Mouse (Mus musculus) lung, embryonic 14.5 days (tissue): ENCODE data around the gene Ifi27. TPM values are rescaled to one million over a fixed set of nuclear protein-coding genes. Genes with fewer than 3 reads are reported as not detected.

Source experiments
- ATAC-seq: fragments of 200-750 bp; cut with Nextera tagmentation; 2 replicates; pipeline ENCODE4 v1.8.0; 2017; ENCODE audit warnings: mild to moderate bottlenecking, moderate TSS enrichment, moderate library complexity; ENCODE audit not compliant: insufficient read depth
- DNase-seq: peaks from one replicate; pipeline ENCODE4 v3.0.0-alpha.2; 2015
- H3K27ac ChIP-seq: fragments of 300-500 bp; sonication (generic); 2 replicates; pipeline ENCODE4 v1.5.1; 2014; ENCODE audit warnings: low read depth, mild to moderate bottlenecking, moderate library complexity
- H3K27me3 ChIP-seq: fragments of 300-500 bp; sonication (generic); 2 replicates; pipeline ENCODE4 v1.6.1; 2014; ENCODE audit warnings: low read length, control low read depth; ENCODE audit not compliant: insufficient read depth
- H3K36me3 ChIP-seq: fragments of 300-500 bp; sonication (generic); 2 replicates; pipeline ENCODE4 v1.6.1; 2014; ENCODE audit warnings: control low read depth; ENCODE audit not compliant: insufficient read depth
- H3K4me1 ChIP-seq: fragments of 300-500 bp; sonication (generic); 2 replicates; pipeline ENCODE4 v1.6.1; 2014; ENCODE audit warnings: antibody characterized with exemption, control low read depth; ENCODE audit not compliant: insufficient read depth
- H3K4me2 ChIP-seq: fragments of 300-500 bp; sonication (generic); 2 replicates; pipeline ENCODE4 v1.6.1; 2014; ENCODE audit warnings: mild to moderate bottlenecking
- H3K4me3 ChIP-seq: fragments of 300-500 bp; sonication (generic); 2 replicates; pipeline ENCODE4 v1.5.1; 2014; ENCODE audit warnings: low read depth, low read length
- H3K9ac ChIP-seq: fragments of 300-500 bp; sonication (generic); 2 replicates; pipeline ENCODE4 v1.6.1; 2014
- H3K9me3 ChIP-seq: fragments of 300-500 bp; sonication (generic); 2 replicates; pipeline ENCODE4 v1.6.1; 2016; ENCODE audit warnings: low read depth, low read length, control low read depth
- CTCF ChIP-seq: IDR thresholded peaks from 2 replicates; pipeline ENCODE4 v1.5.1; 2016; ENCODE audit warnings: antibody characterized with exemption, low read depth
- WGBS: fragments of 180-500 bp; shearing (Covaris S2); extraction: QIAGEN DNeasy Blood & Tissue Kit; methylation state at CpG from one replicate; pipeline ENCODE4 v1.1.7; 2014; 5-methylcytosine and 5-hydroxymethylcytosine counted together
- polyA plus RNA-seq: library from polyadenylated mRNA; unstranded; fragments of >200 nt; fragmentation: Nextera tagmentation; extraction: Ambion mirVana; gene quantifications from 2 replicates; pipeline ENCODE4 v1.2.1, GENCODE M21; 2014

Gene Ifi27
- polyA plus RNA-seq, result 30.9 and 35.1 TPM in 2 replicates

DNA sequence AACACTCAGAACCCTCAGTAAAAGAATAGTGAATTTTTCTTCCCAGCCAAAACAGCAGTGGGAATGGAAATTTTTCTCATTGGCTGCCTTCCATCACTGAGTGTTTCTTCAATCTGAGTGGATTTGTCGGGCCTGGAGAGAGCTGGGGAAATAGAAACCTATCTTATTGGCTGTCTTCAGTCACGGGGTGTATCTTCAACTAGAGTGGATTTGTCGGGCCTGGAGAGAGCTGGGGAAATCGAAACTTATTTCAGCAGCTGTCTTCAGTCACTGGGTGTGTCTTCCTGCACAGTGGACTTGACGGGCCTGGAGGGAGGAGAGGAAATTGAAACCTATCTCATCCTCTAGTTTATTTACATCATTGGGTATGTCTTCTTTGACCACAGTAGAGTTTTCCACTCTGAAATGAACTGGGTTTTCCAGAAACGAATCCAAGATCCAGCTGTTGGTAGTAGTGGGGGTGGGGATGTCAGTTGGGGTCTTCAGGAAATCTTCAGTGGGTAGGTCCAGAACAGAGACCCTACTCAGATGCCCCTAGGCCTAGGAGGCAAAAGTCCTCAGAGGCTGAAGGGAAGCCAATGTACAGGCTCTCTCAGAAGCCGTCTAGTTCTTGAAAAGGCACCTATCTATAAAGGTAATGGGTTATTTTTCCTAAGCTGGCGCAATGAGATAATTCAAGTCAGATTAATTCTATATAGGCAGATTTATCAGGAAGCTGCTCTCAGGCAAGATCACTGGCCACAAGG, at the start of gene Ifi27:
Gene Ifi27, plus strand, starts transcription at position 226 of the 746 bp plus-strand sequence.
- ATAC-seq (peak; percentile 97), DNase-seq (peak; percentile 75)
- Histone ChIP-seq H3K9ac (no peak within 1 kb of the TSS), H3K27me3 (no peaks in the 10 kb centered on the region), H3K4me3 (peak within 1 kb of the TSS; percentile 19), H3K36me3 (no peaks in the 10 kb centered on the region), H3K9me3 (no peaks in the 10 kb centered on the region), H3K27ac (peak within 1 kb of the TSS; percentile 34), H3K4me1 (no peaks in the 10 kb centered on the region), H3K4me2 (peak within 1 kb of the TSS; percentile 46)
- WGBS, result 45% methylated on average over 8 of the region's 8 CpGs
- TF ChIP-seq CTCF, result no peak

DNA sequence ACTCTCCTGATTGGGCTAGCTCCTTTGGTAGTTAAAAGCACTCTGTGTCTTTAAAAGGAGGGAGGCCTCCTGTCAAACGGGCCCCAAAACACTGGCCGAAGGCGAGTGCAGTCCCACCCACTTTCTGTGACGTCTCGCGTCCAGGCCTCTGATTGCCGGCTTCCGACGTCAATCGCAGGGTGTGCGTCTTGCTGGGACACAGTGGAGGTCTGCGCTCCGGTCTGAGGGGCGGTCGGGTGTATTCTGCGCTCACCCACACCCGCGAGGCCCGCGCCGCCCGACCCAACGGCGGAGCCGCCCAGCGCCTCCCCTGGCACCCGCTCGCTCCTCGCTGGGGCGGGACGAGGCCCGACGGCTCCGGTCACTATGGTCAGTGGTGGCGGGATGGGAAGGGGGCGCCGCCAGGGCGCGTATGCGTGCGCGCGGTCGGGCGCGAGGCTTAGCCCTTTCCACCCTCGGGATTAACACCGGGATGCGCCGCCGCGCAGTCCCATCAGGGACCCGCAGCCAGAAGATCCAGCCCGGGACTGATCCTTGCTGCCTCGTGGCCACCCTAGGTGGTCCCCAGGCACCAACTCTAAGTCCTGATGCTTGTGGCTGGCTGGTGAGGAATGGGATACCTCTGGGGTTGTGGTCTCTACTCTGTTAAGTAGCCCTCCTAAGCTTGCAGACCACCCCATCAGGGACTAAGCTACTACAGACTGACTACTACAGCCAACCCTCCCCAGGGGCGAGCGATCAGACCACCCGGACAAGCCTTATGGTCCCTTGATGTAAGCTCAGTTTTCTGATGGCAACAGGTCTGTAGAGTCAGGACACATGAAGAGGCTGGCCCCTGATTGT, 45.3 kb upstream of the Ifi27 start, which contains the start of gene Otub2:
Gene Otub2, plus strand, starts transcription at position 178 of the 843 bp plus-strand sequence.
- Histone ChIP-seq H3K4me1 (0 out of 2 replicates have a peak, but pooled peaks cover 6% of the 10 kb centered on the region), H3K9ac (peak within 1 kb of the TSS; percentile 80), H3K36me3 (no peaks in the 10 kb centered on the region), H3K27me3 (no peaks in the 10 kb centered on the region), H3K4me2 (peak within 1 kb of the TSS; percentile 85), H3K9me3 (no peaks in the 10 kb centered on the region), H3K27ac (peak within 1 kb of the TSS; percentile 60; the same call in 1 of the 2 replicates), H3K4me3 (peak within 1 kb of the TSS; percentile 69)
- 0 out of 2 replicates have a peak, but pooled peaks have one; percentile 2 for TF ChIP-seq CTCF
- WGBS, result under 1% methylated on average over 58 of the region's 58 CpGs
- ATAC-seq, result peak; percentile 99
- DNase-seq, result peak; percentile 99

DNA sequence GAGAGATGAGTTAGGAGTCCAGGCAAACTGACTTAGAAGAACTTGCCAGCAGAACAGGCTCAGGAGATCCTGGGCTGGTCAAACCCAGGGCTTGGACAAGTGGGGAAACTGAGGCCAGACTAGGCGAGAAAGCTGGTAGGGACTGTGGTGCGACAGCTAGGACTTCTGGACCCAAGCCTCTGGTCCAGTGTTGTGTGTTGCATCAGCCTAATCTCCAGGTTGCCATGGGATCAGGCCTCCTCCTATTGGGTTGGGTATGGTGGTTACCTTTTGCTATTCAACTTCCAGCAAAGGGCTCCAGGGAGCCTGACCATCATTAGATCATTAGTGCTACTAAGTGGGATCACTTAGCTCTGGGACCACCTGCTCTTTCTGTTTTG, 44.7 kb upstream of the Ifi27 start:
- TF ChIP-seq CTCF, result no peak
- ATAC-seq (no peak), DNase-seq (no peak)
- H3K9ac ChIP-seq, result peak overlapping the region; percentile 80
- H3K4me1 ChIP-seq, result 0 out of 2 replicates have a peak, but pooled peaks cover 6% of the 10 kb centered on the region
- H3K4me2 ChIP-seq, result peak overlapping the region; percentile 85
- peak overlapping the region; percentile 60; the same call in 1 of the 2 replicates for H3K27ac ChIP-seq
- H3K27me3 ChIP-seq, result no peaks in the 10 kb centered on the region
- no peaks in the 10 kb centered on the region for H3K9me3 ChIP-seq
- WGBS, result 77% methylated on average over 2 of the region's 2 CpGs
- H3K36me3 ChIP-seq, result no peaks in the 10 kb centered on the region
- peak overlapping the region; percentile 69 for H3K4me3 ChIP-seq

DNA sequence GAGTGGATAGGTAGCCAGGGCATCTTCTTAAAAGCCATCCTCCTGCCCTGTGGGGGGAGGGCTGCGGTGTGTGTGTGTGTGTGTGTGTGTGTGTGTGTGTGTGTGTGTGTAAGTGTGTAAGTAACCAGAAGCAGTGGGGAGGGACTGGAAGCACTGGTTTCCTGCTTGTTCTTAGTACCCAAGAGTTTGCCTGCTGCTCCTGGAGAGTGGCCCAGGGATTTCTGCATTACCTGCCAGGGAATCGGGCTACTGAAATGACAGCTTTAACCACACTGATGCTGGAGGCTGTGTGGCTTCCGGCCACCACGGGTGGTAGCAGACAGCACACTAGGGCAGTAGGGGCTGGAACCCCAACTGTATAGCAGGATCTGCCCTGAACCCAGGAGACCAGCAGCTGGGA, 44.0 kb upstream of the Ifi27 start:
- Histone ChIP-seq H3K36me3 (no peaks in the 10 kb centered on the region), H3K9ac (no peak overlapping the region; the same call in 1 of the 2 replicates), H3K4me2 (peak overlapping the region; percentile 85), H3K27me3 (no peaks in the 10 kb centered on the region), H3K4me3 (peak overlapping the region; percentile 69; the same call in 1 of the 2 replicates), H3K9me3 (no peaks in the 10 kb centered on the region), H3K4me1 (0 out of 2 replicates have a peak, but pooled peaks cover 6% of the 10 kb centered on the region), H3K27ac (no peak overlapping the region)
- no peak for DNase-seq
- WGBS, result 64% methylated on average over 4 of the region's 4 CpGs
- no peak for ATAC-seq
- TF ChIP-seq CTCF, result no peak

DNA sequence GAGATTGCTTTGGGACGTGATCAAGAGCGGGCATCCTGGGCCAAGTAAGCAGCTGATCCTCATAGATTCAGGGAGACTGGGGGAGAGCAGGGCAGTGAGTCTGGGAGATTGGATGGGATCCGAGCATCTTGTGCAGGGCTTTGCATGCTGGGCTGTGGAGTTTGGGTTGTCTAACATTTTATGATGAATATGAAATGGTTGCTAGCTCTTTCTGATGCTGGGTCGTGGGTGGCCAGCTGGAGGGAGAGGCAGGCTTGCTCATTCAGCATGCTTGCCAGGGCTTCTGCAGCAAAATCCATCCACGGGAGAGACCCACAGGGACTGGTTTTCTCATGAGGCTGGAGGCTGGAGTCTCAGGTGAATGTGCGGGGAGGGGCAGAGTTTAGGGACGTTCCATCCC, 42.9 kb upstream of the Ifi27 start:
- Histone ChIP-seq H3K9ac (no peak overlapping the region), H3K9me3 (no peaks in the 10 kb centered on the region), H3K4me2 (no peak overlapping the region), H3K4me3 (no peak overlapping the region), H3K36me3 (no peaks in the 10 kb centered on the region), H3K27me3 (no peaks in the 10 kb centered on the region), H3K27ac (no peak overlapping the region), H3K4me1 (0 out of 2 replicates have a peak, but pooled peaks cover 6% of the 10 kb centered on the region)
- no peak for TF ChIP-seq CTCF
- no peak for ATAC-seq
- 48% methylated on average over 7 of the region's 7 CpGs for WGBS
- DNase-seq, result no peak

DNA sequence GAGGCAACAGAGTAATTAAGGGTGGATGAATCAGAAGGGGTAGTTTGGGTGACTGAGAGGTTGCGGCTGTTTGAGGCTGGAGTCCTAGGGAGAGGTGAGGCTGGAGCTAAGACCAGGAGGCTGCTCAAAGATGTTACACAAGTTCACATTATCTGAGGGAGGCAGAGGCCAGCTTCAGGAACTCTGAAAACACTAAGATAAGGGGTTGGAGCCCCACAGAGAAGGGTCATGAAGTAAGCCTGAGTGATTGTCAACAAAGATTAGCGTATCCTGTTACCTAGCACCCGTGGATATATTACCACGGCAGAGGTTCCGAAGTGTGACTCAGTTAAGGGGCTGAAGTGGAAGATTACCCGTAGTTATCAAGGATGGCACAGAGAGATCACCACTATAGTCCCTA, 40.5 kb upstream of the Ifi27 start:
- no peak overlapping the region for H3K9ac ChIP-seq
- no peak for TF ChIP-seq CTCF

More for the DNA sequence above, 40.5 kb upstream of the Ifi27 start:
- Histone ChIP-seq H3K27ac (no peak overlapping the region), H3K4me3 (no peak overlapping the region), H3K4me1 (0 out of 2 replicates have a peak, but pooled peaks cover 11% of the 10 kb centered on the region), H3K27me3 (no peaks in the 10 kb centered on the region), H3K36me3 (no peaks in the 10 kb centered on the region), H3K9me3 (no peaks in the 10 kb centered on the region), H3K4me2 (no peak overlapping the region)
- WGBS, result 30% methylated on average over 6 of the region's 6 CpGs
- ATAC-seq (no peak; the same call in 1 of the 2 replicates), DNase-seq (no peak)
